Mouse (Mus musculus) embryonic facial prominence, embryonic 13.5 days (tissue): ENCODE results near the gene Spaca6. TPM values are rescaled to one million over a fixed set of nuclear protein-coding genes. Genes with fewer than 3 reads are reported as not detected.
"Not testable (repeated sequence)": the region's sequence is repeated elsewhere in the genome, so short reads cannot be mapped to it uniquely, and the experiment has no call there.

ENCODE experiments used
- ATAC-seq: fragments of 200-750 bp; cut with Nextera tagmentation; 2 replicates; pipeline ENCODE4 v1.8.0; 2017; ENCODE audit warnings: low read depth; ENCODE audit not compliant: insufficient number of reproducible peaks, insufficient read depth, low FRiP score, low TSS enrichment
- H3K27ac ChIP-seq: fragments of 300-500 bp; sonication (generic); 2 replicates; pipeline ENCODE4 v1.5.1; 2015; ENCODE audit warnings: moderate library complexity, mild to moderate bottlenecking, inconsistent platforms
- H3K27me3 ChIP-seq: fragments of 300-500 bp; sonication (generic); 2 replicates; pipeline ENCODE4 v1.6.1; 2015; ENCODE audit warnings: mild to moderate bottlenecking, inconsistent platforms
- H3K36me3 ChIP-seq: fragments of 300-500 bp; sonication (generic); 2 replicates; pipeline ENCODE4 v1.6.1; 2015; ENCODE audit warnings: mild to moderate bottlenecking, inconsistent platforms
- H3K4me1 ChIP-seq: fragments of 300-500 bp; sonication (generic); 2 replicates; pipeline ENCODE4 v1.6.1; 2015; ENCODE audit warnings: inconsistent platforms
- H3K4me2 ChIP-seq: fragments of 300-500 bp; sonication (generic); 2 replicates; pipeline ENCODE4 v1.6.1; 2015; ENCODE audit warnings: moderate library complexity, mild to moderate bottlenecking, inconsistent platforms
- H3K4me3 ChIP-seq: fragments of 300-500 bp; sonication (generic); 2 replicates; pipeline ENCODE4 v1.5.1; 2015; ENCODE audit warnings: mild to moderate bottlenecking, inconsistent platforms
- H3K9ac ChIP-seq: fragments of 300-500 bp; sonication (generic); 2 replicates; pipeline ENCODE4 v1.6.1; 2015; ENCODE audit warnings: mild to moderate bottlenecking, inconsistent platforms
- H3K9me3 ChIP-seq: fragments of 300-500 bp; sonication (generic); 2 replicates; pipeline ENCODE4 v1.6.1; 2016; ENCODE audit warnings: inconsistent platforms
- WGBS: fragments of 180-500 bp; shearing (Covaris S2); methylation state at CpG from one replicate; pipeline ENCODE4 v1.1.7; 2015; ENCODE audit warnings: mixed read lengths; 5-methylcytosine and 5-hydroxymethylcytosine counted together
- polyA plus RNA-seq: library from polyadenylated mRNA; unstranded; fragments of >200 nt; fragmentation: Nextera tagmentation; extraction: Ambion mirVana; gene quantifications from 2 replicates; pipeline ENCODE4 v1.2.1, GENCODE M21; 2015

The Spaca6 gene
- polyA plus RNA-seq, 1 experiment from 2014 or later, result 51.9 TPM

GRCm38 (mm10) chr17:17829816-17830535 lies 3.0 kb downstream of the Spaca6 start:
- H3K9ac ChIP-seq, result peak overlapping the region; percentile 93
- H3K9me3 ChIP-seq, result no peaks in the 10 kb centered on the region
- no peak for ATAC-seq
- H3K4me3 ChIP-seq, result peak overlapping the region; percentile 87
- 53% methylated on average over 23 of the region's 23 CpGs for WGBS
- H3K27me3 ChIP-seq, result no peaks in the 10 kb centered on the region
- peak overlapping the region; percentile 87 for H3K4me2 ChIP-seq
- peak overlapping the region; percentile 100 for H3K27ac ChIP-seq
- H3K4me1 ChIP-seq, result peaks cover 60% of the 10 kb centered on the region
- H3K36me3 ChIP-seq, result peaks cover 43% of the 10 kb centered on the region

GRCm38 (mm10) chr17:17830731-17831130 lies 3.8 kb downstream of the Spaca6 start:
- Histone ChIP-seq H3K4me2 (peak overlapping the region; percentile 87), H3K27me3 (no peaks in the 10 kb centered on the region), H3K9ac (peak overlapping the region; percentile 93; the same call in 1 of the 2 replicates), H3K36me3 (peaks cover 46% of the 10 kb centered on the region), H3K9me3 (no peaks in the 10 kb centered on the region), H3K27ac (no peak overlapping the region), H3K4me1 (peaks cover 63% of the 10 kb centered on the region), H3K4me3 (peak overlapping the region; percentile 87)
- no peak for ATAC-seq
- 53% methylated on average over 7 of the region's 7 CpGs for WGBS

GRCm38 (mm10) chr17:17834896-17835295 lies 7.9 kb downstream of the Spaca6 start:
- no peaks in the 10 kb centered on the region for H3K9me3 ChIP-seq
- 0 out of 2 replicates have a peak overlapping the region, but pooled peaks have one; percentile 7 for H3K4me2 ChIP-seq
- H3K4me3 ChIP-seq, result no peak overlapping the region
- H3K9ac ChIP-seq, result no peak overlapping the region
- ATAC-seq, result no peak
- H3K36me3 ChIP-seq, result peaks cover 69% of the 10 kb centered on the region
- H3K27ac ChIP-seq, result peak overlapping the region; percentile 51; the same call in 1 of the 2 replicates
- 5% methylated on average over 1 of the region's 1 CpGs for WGBS
- H3K27me3 ChIP-seq, result no peaks in the 10 kb centered on the region
- H3K4me1 ChIP-seq, result peaks cover 84% of the 10 kb centered on the region

- Histone ChIP-seq H3K27me3 (no peaks in the 10 kb centered on the region), H3K4me2 (no peak overlapping the region), H3K27ac (no peak overlapping the region; the same call in 1 of the 2 replicates), H3K9me3 (no peaks in the 10 kb centered on the region), H3K4me3 (no peak overlapping the region), H3K4me1 (peaks cover 72% of the 10 kb centered on the region), H3K9ac (no peak overlapping the region), H3K36me3 (peaks cover 71% of the 10 kb centered on the region)
- WGBS, result 77% methylated on average over 5 of the region's 5 CpGs
- ATAC-seq, result no peak
Observed at GRCm38 (mm10) chr17:17836101-17836500, 9.1 kb downstream of the Spaca6 start.

GRCm38 (mm10) chr17:17837426-17837825 lies 10.5 kb downstream of the Spaca6 start:
- peaks cover 66% of the 10 kb centered on the region for H3K36me3 ChIP-seq
- H3K27me3 ChIP-seq, result no peaks in the 10 kb centered on the region
- peak overlapping the region; percentile 63 for H3K9ac ChIP-seq
- no peak for ATAC-seq
- H3K4me3 ChIP-seq, result peak overlapping the region; percentile 46
- WGBS, result 10% methylated on average over 13 of the region's 13 CpGs
- peaks cover 59% of the 10 kb centered on the region for H3K4me1 ChIP-seq
- H3K27ac ChIP-seq, result peak overlapping the region; percentile 84
- H3K9me3 ChIP-seq, result no peaks in the 10 kb centered on the region
- H3K4me2 ChIP-seq, result peak overlapping the region; percentile 73

- peak overlapping the region; percentile 73 for H3K4me2 ChIP-seq
- peak; percentile 89 for ATAC-seq
- H3K27me3 ChIP-seq, result no peaks in the 10 kb centered on the region
- H3K27ac ChIP-seq, result peak overlapping the region; percentile 84
- H3K36me3 ChIP-seq, result peaks cover 63% of the 10 kb centered on the region
- peaks cover 54% of the 10 kb centered on the region for H3K4me1 ChIP-seq
- no peaks in the 10 kb centered on the region for H3K9me3 ChIP-seq
- H3K9ac ChIP-seq, result peak overlapping the region; percentile 63
- peak overlapping the region; percentile 46 for H3K4me3 ChIP-seq
- WGBS, result 1% methylated on average over 43 of the region's 43 CpGs
Observed at GRCm38 (mm10) chr17:17837919-17838701, 11.2 kb downstream of the Spaca6 start.

GRCm38 (mm10) chr17:17839276-17839675 lies 12.3 kb downstream of the Spaca6 start:
- WGBS, result 91% methylated on average over 2 of the region's 2 CpGs
- H3K36me3 ChIP-seq, result peaks cover 56% of the 10 kb centered on the region
- H3K4me2 ChIP-seq, result no peak overlapping the region

GRCm38 (mm10) chr17:17840796-17841195 lies 13.8 kb downstream of the Spaca6 start:
- Histone ChIP-seq H3K4me2 (no peak overlapping the region), H3K36me3 (peaks cover 50% of the 10 kb centered on the region), H3K27me3 (no peaks in the 10 kb centered on the region), H3K9ac (no peak overlapping the region), H3K4me1 (peaks cover 29% of the 10 kb centered on the region), H3K9me3 (no peaks in the 10 kb centered on the region), H3K27ac (no peak overlapping the region), H3K4me3 (no peak overlapping the region)
- WGBS, result 79% methylated on average over 7 of the region's 7 CpGs
- no peak for ATAC-seq

More at GRCm38 (mm10) chr17:17839276-17839675, 12.3 kb downstream of the Spaca6 start:
- H3K9ac ChIP-seq, result no peak overlapping the region
- H3K4me1 ChIP-seq, result peaks cover 42% of the 10 kb centered on the region
- H3K4me3 ChIP-seq, result no peak overlapping the region
- H3K9me3 ChIP-seq, result no peaks in the 10 kb centered on the region
- no peaks in the 10 kb centered on the region for H3K27me3 ChIP-seq
- ATAC-seq, result no peak
- no peak overlapping the region for H3K27ac ChIP-seq

- peaks cover 42% of the 10 kb centered on the region for H3K36me3 ChIP-seq
- no peak overlapping the region for H3K4me2 ChIP-seq
- peaks cover under 1% of the 10 kb centered on the region; the same call in 1 of the 2 replicates for H3K4me1 ChIP-seq
- WGBS, result 77% methylated on average over 27 of the region's 27 CpGs
- 0 out of 2 replicates have a peak, but pooled peaks have one; percentile 23 for ATAC-seq
- no peak overlapping the region for H3K9ac ChIP-seq
- no peaks in the 10 kb centered on the region for H3K27me3 ChIP-seq
- no peak overlapping the region for H3K4me3 ChIP-seq
- no peaks in the 10 kb centered on the region for H3K9me3 ChIP-seq
- H3K27ac ChIP-seq, result no peak overlapping the region
Observed at GRCm38 (mm10) chr17:17843534-17844261, 16.7 kb downstream of the Spaca6 start.

- H3K4me3 ChIP-seq, H3K4me1 ChIP-seq, H3K27me3 ChIP-seq, ATAC-seq, H3K27ac ChIP-seq, H3K4me2 ChIP-seq, H3K9ac ChIP-seq, H3K9me3 ChIP-seq: not testable (repeated sequence)
- peaks cover 42% of the 10 kb centered on the region for H3K36me3 ChIP-seq
- WGBS, result 83% methylated on average over 3 of the region's 3 CpGs
Observed at GRCm38 (mm10) chr17:17844606-17845005, 17.6 kb downstream of the Spaca6 start.
